Mouse (Mus musculus) liver, embryonic 18 days (tissue): Measurements from ENCODE around the gene Olig3. TPM values are rescaled to one million over a fixed set of nuclear protein-coding genes. Genes with fewer than 3 reads are reported as not detected.

Source experiments
- polyA plus RNA-seq: library from polyadenylated mRNA; depleted of rRNA; stranded (reverse); fragments of >200 nt; gene quantifications from 2 replicates; pipeline ENCODE4 v1.2.3, GENCODE M21; 2012; rRNA removed

The Olig3 gene
- not detected in 2 replicates for polyA plus RNA-seq

GRCm38 (mm10) chr10:19356071-19356583 is at the start of gene Olig3:
Gene Olig3 (plus strand): TSS chr10:19356533.

Other genes with a start within 250 kb of the Olig3 start
- gene Ifngr1, start 235.4 kb downstream of the Olig3 start, polyA plus RNA-seq: 35.7 and 37.3 TPM in 2 replicates